Mouse (Mus musculus): Measurements from ENCODE around the gene Rabgap1l. TPM values are rescaled to one million over a fixed set of nuclear protein-coding genes. Genes with fewer than 3 reads are reported as not detected.

The Rabgap1l gene
- total RNA-seq, 2 experiments from 2014 or later: 170 to 171 TPM

DNA sequence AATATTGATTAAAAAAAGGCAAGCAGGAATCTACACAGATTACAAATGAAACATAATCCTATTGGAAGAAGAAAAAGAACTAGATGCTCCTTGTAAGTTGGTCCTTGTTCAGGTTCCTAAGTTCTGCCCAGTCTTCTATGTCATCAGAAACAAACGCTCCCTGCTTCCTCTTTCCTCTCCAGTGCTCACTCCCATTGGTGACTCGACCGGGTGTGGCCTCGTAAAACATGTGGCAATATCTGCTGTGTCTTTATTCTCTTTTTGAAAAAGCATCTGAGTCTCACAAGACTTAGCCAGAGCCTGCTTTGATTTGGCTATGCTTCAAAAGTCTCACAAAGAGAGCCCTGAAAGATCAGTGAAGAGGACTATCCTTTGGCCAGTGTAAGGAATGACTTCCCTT, 512.4 kb downstream of the Rabgap1l start:
- DNase-seq (ENCODE audit: low spot score in 2 of 2): no peak
- intact Hi-C loops (cut with DNase I): no loop called here

DNA sequence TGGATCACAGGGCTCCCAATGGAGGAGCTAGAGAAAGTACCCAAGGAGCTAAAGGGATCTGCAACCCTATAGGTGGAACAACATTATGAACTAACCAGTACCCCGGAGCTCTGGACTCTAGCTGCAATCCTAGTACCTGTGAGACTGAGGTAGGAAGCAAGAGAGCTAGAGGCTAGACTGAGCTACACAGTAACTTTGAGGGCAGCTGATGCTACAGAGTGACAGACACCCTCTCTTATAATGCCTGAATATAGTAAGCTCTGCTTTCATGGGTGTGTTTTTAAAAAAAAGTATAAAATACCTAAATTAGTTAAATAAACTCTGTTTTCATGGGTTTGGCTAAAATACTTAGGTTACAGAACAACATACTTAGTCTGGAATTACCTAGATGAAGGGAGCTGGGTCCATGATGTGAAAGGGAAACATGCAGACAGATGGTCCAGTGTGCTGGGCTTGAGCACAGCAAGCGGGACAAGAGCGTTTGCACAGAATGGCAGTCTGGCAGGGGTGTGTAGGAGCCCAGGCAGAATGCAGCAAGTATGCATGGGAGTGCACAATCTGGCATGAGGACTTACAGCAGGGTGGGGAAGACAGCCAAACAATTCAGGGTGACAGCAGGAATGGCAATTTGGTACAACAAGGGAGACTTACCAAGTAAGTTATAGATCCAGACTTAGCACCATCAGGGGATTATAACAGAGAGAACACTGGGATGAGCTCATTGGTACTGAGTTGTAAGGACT, 514.9 kb downstream of the Rabgap1l start:
- intact Hi-C loops (cut with DNase I): no loop called here
- DNase-seq (ENCODE audit: low spot score in 2 of 2): peak; percentile 19 to 26

DNA sequence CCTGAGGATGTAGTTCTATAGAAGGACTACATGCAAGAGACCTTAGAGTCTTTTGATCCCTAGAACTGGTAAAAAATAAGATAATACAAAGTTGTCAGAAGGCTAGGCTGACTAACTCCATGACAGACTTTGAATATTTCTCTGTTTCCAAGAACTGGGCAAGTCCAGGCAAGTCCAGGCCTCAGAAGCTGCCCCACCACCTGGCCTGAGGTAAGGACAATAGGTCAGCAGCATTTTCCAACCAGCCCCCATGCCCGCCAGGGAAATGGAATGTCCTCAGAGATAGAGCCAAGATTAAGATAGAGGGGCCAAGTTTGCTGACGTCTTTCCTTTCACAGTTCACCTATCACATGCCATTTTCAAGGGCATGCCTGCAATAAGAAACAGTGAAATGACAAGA, 517.8 kb downstream of the Rabgap1l start:
- intact Hi-C loops (cut with DNase I): no loop called here

DNA sequence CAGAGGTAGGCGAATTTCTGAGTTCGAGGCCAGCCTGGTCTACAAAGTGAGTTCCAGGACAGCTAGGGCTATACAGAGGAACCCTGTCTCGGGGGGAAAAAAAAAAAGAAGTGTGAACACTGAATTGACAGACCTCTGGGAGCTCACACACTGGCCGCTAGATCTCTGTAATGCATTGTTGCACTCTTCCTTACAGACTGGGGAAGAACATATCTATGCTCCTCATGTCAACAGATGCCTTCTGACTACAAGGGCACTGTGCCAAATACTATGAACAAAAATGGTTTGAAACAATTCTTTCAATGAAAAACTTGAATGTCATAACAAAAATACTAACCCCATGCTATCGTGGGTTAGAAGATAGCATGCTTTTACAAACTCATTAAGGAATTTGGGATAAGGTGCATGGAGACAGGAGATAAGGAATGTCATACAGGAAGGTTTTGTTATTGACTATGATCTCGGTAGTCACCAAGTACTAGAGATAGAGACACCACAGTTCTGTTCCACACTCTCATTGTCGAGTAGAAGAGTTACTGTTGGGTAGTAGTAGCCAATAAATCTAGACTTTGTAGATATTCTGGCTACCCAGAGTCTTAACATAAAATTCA, 519.8 kb downstream of the Rabgap1l start:
- intact Hi-C loops (cut with DNase I): no loop called here
- no peak for DNase-seq (ENCODE audit: low spot score in 2 of 2)

More for the DNA sequence above, 517.8 kb downstream of the Rabgap1l start:
- no peak for DNase-seq (ENCODE audit: low spot score in 2 of 2)

DNA sequence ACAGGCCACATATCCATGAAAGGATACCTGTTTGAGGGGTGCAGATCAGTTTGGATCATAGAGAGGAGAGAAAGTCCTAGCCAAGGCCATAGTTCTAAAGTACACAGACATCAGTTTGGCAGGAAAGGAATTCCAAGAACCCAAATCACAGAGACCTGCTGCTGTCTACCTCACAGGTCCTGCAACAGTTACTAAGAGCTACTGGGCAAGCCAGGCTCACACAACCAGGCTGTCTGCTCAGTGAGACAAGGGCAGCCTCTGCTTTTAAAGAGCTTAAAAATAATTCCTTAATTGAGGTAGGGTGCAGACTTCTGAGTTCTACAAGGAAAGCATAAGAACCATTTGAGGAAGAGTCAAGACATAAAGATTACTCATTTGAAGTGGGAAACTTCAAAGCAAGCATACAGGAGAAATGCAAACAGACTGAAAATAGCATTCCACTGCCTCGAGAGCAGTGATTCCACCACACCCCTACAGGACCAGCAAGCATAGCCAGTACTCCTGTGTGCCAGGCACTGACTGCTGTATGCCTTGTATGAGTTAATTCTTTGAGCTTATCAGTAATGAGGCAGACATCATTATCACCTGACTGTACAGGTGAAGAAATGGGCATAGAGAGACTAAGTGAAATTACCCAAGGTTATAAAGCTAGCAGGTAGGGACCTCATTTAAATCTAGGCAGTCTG, 521.6 kb downstream of the Rabgap1l start:
- no peak for DNase-seq (ENCODE audit: low spot score in 2 of 2)
- intact Hi-C loops (cut with DNase I): no loop called here

DNA sequence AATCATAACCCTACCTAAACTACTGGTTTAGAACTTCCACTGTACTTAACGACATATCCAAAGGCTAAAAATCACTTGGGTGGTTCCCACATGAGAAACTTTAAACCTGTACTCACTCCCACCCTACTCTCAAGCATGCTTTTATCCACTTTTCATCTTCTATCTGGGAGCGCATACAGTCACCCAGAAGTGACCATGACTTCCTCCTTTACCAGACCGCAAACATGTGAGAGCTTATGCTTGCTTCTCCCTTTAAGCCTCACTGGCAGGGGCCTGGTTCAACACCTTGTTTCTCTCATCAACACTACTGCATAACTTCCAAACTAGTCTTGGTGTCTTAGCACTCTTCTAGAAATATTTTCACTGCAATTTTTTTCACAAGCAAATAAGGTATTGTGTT, 524.7 kb downstream of the Rabgap1l start:
- no peak for DNase-seq (ENCODE audit: low spot score in 2 of 2)
- intact Hi-C loops (cut with DNase I): no loop called here

DNA sequence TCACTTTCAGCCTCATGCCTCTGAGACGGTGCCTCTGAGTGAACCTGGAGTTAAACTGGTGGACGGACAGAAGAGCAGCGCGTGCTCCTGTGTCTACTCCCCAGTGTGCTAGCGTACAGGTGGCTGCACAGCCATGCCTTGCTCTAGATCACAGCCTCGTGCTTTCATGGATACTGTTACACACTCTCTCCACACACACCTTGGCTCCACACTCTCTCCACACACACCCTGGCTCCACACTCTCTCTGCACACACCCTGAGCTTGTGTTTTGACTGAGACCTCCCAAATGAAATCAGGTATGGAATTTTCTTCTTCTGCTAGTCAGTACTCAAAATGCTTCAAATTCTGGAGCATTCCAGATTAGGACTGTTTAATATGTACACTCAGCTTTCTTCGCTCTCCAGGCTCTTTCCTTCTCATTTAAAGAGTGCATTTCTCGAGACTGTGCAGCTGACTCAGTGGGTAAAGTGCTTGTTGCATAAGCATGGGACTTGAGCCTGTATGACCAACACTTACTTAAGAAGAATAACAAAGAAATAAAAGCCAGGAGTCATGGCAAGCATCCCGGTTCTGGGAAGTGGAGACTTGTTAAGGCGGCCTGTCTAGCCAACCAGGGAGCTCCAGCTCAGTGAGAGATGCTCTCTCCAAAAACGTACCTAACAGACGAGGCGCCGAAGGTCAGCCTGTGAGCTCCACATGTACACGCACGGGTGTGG, 529.2 kb downstream of the Rabgap1l start:
- intact Hi-C loops (cut with DNase I): no loop called here
- no peak for DNase-seq (ENCODE audit: low spot score in 2 of 2)

DNA sequence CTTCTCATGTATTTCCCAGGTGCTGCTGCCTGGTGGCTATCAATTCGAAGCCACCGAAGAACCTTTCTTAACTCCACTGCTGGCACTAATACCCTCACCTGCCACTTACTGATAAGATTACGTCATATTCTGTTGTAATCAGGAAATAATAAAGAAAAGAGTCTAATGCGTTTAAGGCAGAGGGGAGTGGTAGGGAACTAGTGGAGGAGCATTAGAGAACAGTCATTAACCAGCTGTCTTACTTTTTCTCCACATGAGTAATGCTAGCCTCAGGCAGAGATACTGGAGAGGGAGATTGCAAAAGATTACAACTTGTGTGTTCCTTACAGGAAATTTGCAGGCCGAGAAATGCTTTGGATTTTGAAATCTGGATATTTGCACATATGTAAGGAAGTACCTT, 530.0 kb downstream of the Rabgap1l start:
- intact Hi-C loops (cut with DNase I): no loop called here
- DNase-seq (ENCODE audit: low spot score in 2 of 2): no peak

DNA sequence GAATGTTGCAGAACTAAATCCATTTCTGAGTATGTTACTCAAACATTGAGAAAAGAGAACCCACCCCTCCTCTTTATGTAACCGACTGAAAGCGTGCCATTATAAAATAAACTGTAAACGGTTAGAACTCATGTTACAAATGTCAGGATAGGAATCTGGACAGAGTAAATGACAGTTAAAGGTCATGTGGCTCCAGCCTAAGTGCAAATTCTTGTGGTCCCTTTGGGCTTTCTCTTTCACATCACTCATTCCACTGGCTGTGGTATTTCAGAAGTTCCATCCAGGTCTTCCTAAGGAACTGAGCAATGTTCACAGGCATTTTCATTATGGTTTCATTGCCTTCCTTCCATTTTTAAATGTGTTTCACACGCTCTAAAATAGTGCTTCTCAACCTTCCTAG, 530.6 kb downstream of the Rabgap1l start:
- DNase-seq (ENCODE audit: low spot score in 2 of 2): no peak
- intact Hi-C loops (cut with DNase I): no loop called here

DNA sequence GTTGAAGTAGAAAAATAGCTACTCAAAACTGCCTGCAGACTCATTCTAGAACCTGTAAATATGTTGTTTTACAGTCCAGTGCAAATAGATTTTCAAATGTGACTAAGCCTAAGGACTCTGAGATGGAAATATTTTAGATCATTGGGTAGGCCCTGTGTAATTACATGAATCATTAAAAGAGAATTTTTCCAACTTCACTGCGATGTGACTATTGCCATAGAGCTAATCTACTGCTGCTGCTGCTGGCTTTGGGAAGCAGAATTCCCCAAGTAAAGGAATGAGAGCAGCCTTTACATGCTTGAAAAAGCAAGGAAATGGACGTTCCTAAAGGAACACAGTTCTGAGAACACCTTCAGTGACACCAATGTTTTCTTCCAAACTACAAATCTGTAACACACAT, 531.2 kb downstream of the Rabgap1l start:
- DNase-seq (ENCODE audit: low spot score in 2 of 2): no peak
- intact Hi-C loops (cut with DNase I): no loop called here

DNA sequence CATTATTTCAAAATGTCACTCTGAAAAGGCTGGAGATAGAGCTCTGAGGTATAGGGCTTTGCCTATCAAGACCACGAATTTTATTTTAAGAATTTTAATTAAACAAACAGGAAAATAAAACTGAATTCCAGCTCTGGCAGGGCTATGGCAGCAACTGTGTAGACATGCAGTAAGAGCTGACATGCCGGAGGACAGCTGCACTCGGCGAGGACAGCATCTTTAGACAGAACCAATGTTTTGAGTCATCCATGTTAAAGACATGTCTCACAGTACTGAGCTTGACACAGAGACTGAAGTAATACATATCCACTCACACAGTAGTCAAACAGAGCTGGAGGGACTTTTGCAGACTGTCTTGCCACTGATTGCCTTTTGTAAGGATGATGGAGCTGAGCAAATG, 532.4 kb downstream of the Rabgap1l start:
- DNase-seq (ENCODE audit: low spot score in 2 of 2): no peak
- intact Hi-C loops (cut with DNase I): no loop called here

DNA sequence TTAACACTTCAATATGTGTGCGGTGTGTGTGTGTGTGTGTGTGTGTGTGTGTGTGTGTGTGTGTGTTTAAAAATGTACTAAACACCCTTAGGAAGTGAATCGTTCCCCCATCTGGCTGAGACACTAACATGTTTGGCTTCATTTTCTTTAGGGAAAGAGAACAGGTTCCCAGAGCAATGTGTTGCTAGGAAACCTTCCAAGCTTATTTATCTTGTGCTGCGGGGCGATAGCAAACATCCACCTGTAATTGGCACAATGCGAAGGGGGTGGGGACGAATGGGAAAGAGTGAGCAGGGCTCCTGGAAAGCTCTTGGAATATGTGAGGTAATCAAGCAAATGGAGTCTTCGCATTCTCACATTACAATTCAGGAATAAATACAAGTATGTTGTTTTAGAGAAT, 533.1 kb downstream of the Rabgap1l start:
- intact Hi-C loops (cut with DNase I): no loop called here
- DNase-seq (ENCODE audit: low spot score in 2 of 2): peak in 1 of 2 experiments; percentile 29

DNA sequence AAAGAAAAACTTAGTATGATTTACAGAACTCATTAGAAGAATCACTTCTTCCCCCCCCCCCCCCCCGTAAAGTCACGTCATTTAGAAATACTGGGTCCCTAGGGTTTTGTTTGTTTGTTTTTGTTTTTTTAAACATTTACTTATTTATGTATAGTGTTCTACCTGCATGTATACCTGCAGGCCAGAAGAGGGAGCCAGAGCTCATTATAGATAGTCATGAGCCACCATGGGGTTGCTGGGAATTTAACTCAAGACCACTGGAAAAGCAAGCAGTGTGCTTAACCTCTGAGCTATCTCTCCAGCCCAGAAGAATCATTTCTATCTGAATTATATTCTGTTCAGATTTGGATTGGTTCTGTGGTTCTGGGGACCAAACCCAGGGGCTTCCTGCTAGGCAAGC, 539.9 kb downstream of the Rabgap1l start:
- DNase-seq (ENCODE audit: low spot score in 2 of 2): no peak
- intact Hi-C loops (cut with DNase I): no loop called here

DNA sequence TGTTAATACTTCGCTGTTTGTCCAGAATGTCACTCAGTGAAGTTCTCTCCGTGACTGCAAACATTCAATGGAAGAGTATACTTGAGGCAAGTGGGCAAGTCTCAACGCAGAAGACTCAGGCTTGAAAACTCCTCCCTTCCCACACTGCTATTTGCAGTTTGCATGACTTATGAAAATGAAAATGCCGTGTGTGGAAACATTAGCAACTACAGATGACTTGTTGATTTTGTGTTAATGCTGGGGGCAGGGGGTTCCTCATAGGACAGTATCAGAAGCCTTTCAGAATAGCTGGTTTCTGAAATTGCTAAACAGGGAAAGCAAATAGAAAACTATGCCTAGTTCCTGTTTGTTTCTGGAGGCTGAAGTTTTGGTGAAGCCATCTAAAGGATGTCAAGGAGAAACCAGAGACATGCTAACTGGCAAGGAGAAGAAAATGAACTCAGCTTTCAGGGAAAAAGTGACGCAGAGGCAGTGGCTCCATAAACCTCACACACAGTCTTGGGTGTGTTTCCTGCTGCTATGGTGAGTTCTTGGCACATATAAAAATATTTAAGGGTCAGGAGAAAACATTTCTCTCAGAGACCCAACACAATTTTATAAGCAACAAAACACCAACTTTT, 541.5 kb downstream of the Rabgap1l start:
- DNase-seq (ENCODE audit: low spot score in 2 of 2): no peak
- intact Hi-C loops (cut with DNase I): no loop called here

DNA sequence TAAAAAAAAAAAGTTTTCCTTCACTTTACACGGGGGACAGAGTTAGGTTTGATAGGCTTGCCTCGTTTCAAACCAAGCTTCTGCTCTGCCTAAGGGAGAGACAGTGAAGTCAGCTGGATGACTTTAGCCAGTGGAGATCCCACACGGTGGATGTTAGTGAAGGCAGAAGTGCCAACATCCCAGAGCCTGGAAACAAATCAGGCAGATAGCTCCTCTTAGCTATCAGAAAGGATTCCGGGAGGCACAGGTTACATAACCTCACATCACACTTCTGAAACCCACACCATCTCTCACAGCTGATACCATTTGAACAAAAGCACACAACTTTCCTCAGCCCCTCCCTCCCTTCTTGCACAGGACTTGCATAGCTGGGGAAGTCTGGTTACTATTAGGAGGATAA, 542.2 kb downstream of the Rabgap1l start:
- intact Hi-C loops (cut with DNase I): no loop called here
- no peak for DNase-seq (ENCODE audit: low spot score in 2 of 2)

DNA sequence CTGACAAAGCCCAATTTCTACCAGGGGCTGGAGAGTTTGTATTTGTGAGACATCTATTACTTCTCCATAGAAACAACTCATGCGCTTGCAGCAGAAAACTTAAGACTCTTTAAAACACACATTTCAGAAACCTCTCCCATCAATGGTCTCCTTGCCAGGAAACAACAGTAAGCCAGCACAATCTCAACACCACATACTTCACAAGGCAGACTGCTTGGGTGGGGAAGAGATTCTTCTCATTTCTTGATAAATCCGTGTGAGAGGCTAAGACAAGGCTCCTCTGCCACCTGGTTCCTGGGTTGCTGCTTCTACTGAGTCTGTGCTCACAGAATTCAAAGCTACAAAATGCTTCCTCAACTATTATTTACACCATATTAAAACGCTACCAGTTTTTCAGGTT, 543.2 kb downstream of the Rabgap1l start:
- intact Hi-C loops (cut with DNase I): no loop called here
- DNase-seq (ENCODE audit: low spot score in 2 of 2): no peak

DNA sequence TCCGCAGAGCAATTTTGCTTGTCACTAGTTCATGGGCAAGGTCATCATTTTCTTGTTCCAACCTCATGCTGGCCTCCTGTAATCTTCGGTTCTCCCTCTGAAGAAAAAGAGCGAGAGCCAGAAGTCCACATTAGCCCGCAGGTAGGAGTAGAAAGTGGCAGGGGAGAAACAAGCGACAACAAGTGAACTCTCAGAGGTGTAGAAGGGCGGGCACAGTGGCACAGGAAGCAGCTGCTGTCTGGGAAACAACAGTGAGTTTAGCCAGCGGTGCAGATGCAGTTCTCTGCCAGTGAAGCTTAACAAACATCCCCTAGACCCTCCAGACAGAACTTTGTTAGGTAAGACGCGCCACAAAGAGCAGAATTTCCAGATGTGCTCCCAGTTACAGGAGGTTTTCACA, 545.5 kb downstream of the Rabgap1l start:
- no peak for DNase-seq (ENCODE audit: low spot score in 2 of 2)
- intact Hi-C loops (cut with DNase I): no loop called here

DNA sequence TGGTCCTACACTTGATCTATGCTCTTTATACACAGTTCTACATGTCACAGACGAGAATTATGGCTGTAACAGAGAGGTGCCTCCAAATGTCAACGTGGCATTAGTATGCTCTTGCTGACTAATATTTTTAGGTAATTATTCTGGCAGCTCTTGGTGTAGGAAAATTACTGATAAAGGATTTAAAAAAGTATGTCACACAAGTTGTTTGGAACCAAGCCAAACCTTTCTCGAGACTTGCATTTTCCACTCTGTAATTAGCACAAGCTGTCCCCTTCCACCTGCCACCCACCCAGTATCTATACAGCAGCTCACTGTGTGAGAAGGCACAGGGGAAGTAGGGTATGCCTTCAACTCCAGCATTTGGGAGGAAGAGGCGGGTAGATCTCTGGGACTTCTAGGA, 546.2 kb downstream of the Rabgap1l start:
- DNase-seq (ENCODE audit: low spot score in 2 of 2): peak; percentile 19 to 31
- intact Hi-C loops (cut with DNase I): no loop called here

DNA sequence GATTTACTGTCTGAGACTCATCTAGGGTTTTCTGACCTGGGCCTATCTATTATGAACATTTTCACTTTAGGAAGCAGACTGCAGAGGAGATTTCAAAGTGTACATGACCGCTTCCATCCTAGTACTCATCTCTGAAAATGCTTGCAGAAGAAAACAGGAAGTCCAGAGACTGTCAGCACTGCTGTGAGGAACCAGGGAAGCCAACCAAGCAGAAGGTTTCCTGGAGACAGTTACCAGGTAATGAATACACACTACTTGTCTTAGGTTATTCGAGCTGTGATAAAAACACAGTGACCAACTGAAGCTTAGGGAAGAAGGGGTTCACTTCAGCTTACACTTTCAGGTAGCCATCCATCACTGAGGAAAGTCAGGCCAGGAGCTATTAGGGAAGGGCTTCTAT, 547.1 kb downstream of the Rabgap1l start:
- no peak for DNase-seq (ENCODE audit: low spot score in 2 of 2)
- intact Hi-C loops (cut with DNase I): no loop called here

DNA sequence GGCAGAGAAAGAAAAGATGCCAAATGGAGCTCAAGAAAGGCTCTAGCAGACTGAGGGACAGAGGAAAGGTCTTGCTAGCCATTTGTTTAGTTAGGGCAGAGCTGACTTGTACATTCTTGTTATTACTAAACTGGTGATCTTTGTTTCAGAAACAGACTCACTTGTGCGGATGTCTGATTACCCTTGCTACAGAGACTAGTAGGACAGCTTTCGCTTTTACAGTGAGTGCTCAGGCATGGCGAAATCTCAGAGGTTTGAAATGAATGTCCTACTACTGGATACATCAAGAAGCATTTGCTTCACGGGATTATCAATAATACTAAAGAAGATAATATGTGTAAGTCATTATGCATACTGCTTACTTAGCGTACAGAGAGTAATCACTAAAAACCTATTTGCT, 548.3 kb downstream of the Rabgap1l start:
- no peak for DNase-seq (ENCODE audit: low spot score in 2 of 2)
- intact Hi-C loops (cut with DNase I): no loop called here

All from left cerebral cortex, postnatal 14 days (tissue).